Mouse (Mus musculus) intestine, embryonic 15.5 days (tissue): ENCODE measurements around the gene Olfr467. TPM values are rescaled to one million over a fixed set of nuclear protein-coding genes. Genes with fewer than 3 reads are reported as not detected.
"Not testable (repeated sequence)": the region's sequence is repeated elsewhere in the genome, so short reads cannot be mapped to it uniquely, and the experiment has no call there.

Experiments used
- ATAC-seq: fragments of 200-750 bp; cut with Nextera tagmentation; 2 replicates; pipeline ENCODE4 v1.8.0; 2017; ENCODE audit warnings: moderate TSS enrichment, moderate library complexity
- H3K27ac ChIP-seq: fragments of 300-500 bp; sonication (generic); 2 replicates; pipeline ENCODE4 v1.5.1; 2015; ENCODE audit warnings: mild to moderate bottlenecking, inconsistent platforms
- H3K27me3 ChIP-seq: fragments of 300-500 bp; sonication (generic); replicated peaks from 2 replicates; pipeline ENCODE4 v1.6.1; 2015; ENCODE audit warnings: inconsistent platforms
- H3K36me3 ChIP-seq: fragments of 300-500 bp; sonication (generic); 2 replicates; pipeline ENCODE4 v1.6.1; 2015; ENCODE audit warnings: inconsistent platforms
- H3K4me1 ChIP-seq: fragments of 300-500 bp; sonication (generic); replicated peaks from 2 replicates; pipeline ENCODE4 v1.6.1; 2015; ENCODE audit warnings: inconsistent platforms
- H3K4me2 ChIP-seq: fragments of 300-500 bp; sonication (generic); replicated peaks from 2 replicates; pipeline ENCODE4 v1.6.1; 2015; ENCODE audit warnings: mild to moderate bottlenecking, inconsistent platforms
- H3K4me3 ChIP-seq: fragments of 300-500 bp; sonication (generic); replicated peaks from 2 replicates; pipeline ENCODE4 v1.5.1; 2015; ENCODE audit warnings: inconsistent platforms
- H3K9ac ChIP-seq: fragments of 300-500 bp; sonication (generic); 2 replicates; pipeline ENCODE4 v1.6.1; 2015; ENCODE audit warnings: inconsistent platforms
- H3K9me3 ChIP-seq: fragments of 300-500 bp; sonication (generic); 2 replicates; pipeline ENCODE4 v1.6.1; 2016; ENCODE audit warnings: inconsistent platforms
- WGBS: fragments of 180-500 bp; shearing (Covaris S2); methylation state at CpG from one replicate; pipeline ENCODE4 v1.1.7; 2015; 5-methylcytosine and 5-hydroxymethylcytosine counted together
- polyA plus RNA-seq: library from polyadenylated mRNA; unstranded; fragments of >200 nt; fragmentation: Nextera tagmentation; extraction: Ambion mirVana; gene quantifications from 2 replicates; pipeline ENCODE4 v1.2.1, GENCODE M21; 2015

The Olfr467 gene
- not detected in 2 replicates for polyA plus RNA-seq

DNA sequence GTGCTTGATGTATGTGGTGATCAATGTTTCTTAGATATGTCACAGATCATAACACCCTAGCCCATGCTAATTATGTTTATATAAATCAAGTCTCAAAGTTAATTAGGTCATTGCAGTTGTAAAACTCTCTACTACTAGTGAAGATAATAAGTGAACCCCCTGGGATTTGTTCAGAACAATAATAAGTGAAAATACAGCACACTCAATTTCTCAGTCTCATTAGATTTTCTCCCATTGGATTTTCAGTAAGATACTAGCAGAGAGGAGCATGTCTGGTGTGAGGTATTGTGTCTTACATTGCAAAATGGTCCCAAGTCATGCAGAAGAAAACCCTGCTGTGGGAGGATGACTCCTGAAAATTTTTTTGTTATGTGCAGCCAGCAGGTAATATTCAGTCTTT, at the start of gene Olfr467:
Gene Olfr467 (plus strand): TSS at position 301 of the 400 bp plus-strand sequence.
- no peaks in the 10 kb centered on the region for H3K27me3 ChIP-seq
- H3K36me3 ChIP-seq: no peaks in the 10 kb centered on the region
- H3K27ac ChIP-seq: no peak within 1 kb of the TSS
- no peak for ATAC-seq
- no peaks in the 10 kb centered on the region for H3K9me3 ChIP-seq
- H3K4me1 ChIP-seq: no peaks in the 10 kb centered on the region
- no peak within 1 kb of the TSS for H3K9ac ChIP-seq
- H3K4me3 ChIP-seq: no peak within 1 kb of the TSS
- H3K4me2 ChIP-seq: no peak within 1 kb of the TSS

DNA sequence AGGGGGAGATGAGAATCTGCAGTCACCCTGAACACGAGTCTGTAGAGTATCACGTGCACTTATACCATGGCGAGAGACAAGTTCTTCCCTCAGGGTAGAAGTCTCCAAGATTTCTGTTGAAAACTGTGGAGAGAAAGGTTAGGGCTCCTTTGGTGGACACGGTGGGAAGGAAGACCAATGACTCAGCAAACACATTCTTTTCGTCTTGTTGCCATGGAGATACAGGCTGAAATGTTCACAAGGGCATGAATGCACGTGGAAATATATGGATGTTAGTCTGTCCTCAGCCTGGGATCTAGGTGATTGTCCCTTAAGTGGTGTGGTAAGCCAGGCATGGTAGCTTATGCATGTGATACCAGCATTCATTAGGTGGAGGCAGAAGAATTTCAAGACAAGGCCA, 41.3 kb upstream of the Olfr467 start:
- H3K9me3 ChIP-seq: no peaks in the 10 kb centered on the region
- H3K4me2 ChIP-seq: no peak overlapping the region
- WGBS: 59% methylated on average over 6 of the region's 6 CpGs
- no peak overlapping the region for H3K9ac ChIP-seq
- no peaks in the 10 kb centered on the region for H3K4me1 ChIP-seq
- H3K36me3 ChIP-seq: no peaks in the 10 kb centered on the region
- no peak for ATAC-seq
- H3K27ac ChIP-seq: no peak overlapping the region
- H3K4me3 ChIP-seq: no peak overlapping the region
- H3K27me3 ChIP-seq: no peaks in the 10 kb centered on the region

DNA sequence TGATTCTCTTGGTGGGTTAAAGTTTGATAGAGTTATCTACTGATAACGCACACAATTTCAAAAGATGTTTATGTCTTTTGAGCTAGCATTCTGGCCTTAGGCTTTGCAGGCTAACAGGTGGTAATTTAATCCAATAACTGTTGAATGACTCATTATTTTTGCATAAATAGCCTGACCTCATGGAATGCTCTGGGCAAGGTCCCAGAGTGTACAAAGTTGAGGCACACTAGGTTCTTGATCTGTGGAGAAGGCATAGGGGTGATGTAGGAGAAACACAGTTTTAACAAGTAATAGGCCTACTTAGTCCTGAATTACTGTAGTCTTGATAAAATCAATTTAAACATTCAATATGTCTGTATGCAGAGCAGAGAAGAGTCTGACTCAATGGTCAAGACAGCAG, 33.8 kb upstream of the Olfr467 start:
- Histone ChIP-seq H3K27ac (no peak overlapping the region), H3K9me3 (no peaks in the 10 kb centered on the region), H3K4me2 (no peak overlapping the region), H3K4me1 (no peaks in the 10 kb centered on the region), H3K4me3 (no peak overlapping the region), H3K36me3 (no peaks in the 10 kb centered on the region), H3K9ac (no peak overlapping the region), H3K27me3 (no peaks in the 10 kb centered on the region)
- peak; percentile 67 for ATAC-seq
- 56% methylated on average over 1 of the region's 1 CpGs for WGBS

DNA sequence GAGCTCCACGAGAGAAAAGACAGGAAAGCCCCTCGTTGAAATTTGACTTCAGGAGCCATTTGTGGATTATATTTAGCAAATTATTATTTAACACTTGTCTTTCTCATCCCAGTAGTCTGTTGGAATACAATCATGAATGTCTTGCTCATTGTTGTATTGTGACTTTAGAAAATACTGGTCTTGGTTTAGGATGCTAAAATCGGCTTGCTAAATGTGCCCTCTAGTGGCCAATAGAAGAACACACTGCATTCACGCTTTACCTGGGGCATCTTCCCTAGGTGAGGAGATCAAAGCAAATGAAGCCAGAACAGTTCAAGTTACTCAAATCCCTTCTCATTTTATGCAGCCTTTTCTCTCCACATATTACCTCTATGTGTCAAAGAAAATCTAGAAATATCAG, 32.5 kb upstream of the Olfr467 start:
- H3K27ac ChIP-seq: no peak overlapping the region
- whole genome bisulfite sequencing: 44% methylated on average over 4 of the region's 4 CpGs
- H3K36me3 ChIP-seq: no peaks in the 10 kb centered on the region
- no peak overlapping the region for H3K4me3 ChIP-seq
- no peak for ATAC-seq
- no peak overlapping the region for H3K9ac ChIP-seq
- no peak overlapping the region for H3K4me2 ChIP-seq
- no peaks in the 10 kb centered on the region for H3K9me3 ChIP-seq
- no peaks in the 10 kb centered on the region for H3K27me3 ChIP-seq
- H3K4me1 ChIP-seq: no peaks in the 10 kb centered on the region

DNA sequence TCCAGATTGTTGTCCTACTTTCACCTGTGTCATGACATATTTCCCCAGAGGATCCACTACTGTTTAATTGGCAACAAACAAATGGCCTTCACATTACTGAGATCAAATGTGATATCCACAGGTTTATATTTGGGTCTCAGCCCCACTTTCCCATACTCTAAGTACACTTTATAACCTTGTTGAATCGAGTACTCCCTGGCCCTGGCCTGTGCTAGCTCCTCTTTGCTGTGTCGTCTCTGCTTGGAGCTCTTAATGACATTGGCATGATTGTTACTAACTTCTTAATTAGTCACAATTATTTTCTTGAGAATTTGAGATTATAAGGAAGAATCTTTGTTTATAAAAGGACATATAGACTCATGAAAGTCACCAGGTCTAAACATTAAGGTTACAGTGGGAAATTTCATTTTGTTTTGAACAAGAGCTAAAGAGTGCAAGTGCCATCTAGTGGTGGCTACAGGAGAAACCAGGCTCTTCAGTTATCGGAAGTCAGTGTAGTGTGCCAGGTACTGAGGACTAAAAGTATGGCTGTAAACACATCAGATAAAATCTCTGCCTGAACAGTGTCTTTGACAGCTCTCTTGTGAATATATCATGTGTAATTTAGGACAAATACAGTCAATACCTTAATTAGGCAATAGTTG, 24.0 kb upstream of the Olfr467 start:
- Histone ChIP-seq H3K27ac (no peak overlapping the region), H3K9me3 (no peaks in the 10 kb centered on the region), H3K4me1 (no peaks in the 10 kb centered on the region), H3K27me3 (no peaks in the 10 kb centered on the region), H3K9ac (no peak overlapping the region), H3K4me3 (no peak overlapping the region), H3K4me2 (no peak overlapping the region), H3K36me3 (no peaks in the 10 kb centered on the region)
- ATAC-seq: no peak
- WGBS: 57% methylated on average over 3 of the region's 3 CpGs

DNA sequence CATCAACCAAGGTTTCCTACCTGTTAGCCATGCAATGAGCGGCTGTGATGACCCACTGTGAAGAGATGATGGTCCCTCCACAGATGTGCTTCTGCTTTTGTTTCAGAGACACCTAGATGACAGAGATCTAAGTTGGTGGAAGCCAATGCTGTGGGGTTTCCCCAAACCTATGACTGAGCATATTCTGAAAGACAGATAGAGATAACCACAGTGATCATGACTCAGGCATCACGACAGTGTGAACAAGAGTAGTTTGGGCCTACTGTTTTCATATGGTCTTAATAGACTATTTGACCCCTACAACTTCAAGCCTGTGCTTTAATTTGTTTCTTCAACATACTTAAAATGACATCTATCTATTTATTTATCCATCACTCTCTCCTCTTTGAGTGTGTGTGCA, 15.6 kb upstream of the Olfr467 start:
- ATAC-seq: no peak
- Histone ChIP-seq H3K27me3 (no peaks in the 10 kb centered on the region), H3K36me3 (no peaks in the 10 kb centered on the region), H3K4me2 (no peak overlapping the region), H3K9me3 (no peaks in the 10 kb centered on the region), H3K4me3 (no peak overlapping the region), H3K9ac (no peak overlapping the region), H3K4me1 (no peaks in the 10 kb centered on the region), H3K27ac (no peak overlapping the region)
- 85% methylated on average over 2 of the region's 2 CpGs for WGBS

DNA sequence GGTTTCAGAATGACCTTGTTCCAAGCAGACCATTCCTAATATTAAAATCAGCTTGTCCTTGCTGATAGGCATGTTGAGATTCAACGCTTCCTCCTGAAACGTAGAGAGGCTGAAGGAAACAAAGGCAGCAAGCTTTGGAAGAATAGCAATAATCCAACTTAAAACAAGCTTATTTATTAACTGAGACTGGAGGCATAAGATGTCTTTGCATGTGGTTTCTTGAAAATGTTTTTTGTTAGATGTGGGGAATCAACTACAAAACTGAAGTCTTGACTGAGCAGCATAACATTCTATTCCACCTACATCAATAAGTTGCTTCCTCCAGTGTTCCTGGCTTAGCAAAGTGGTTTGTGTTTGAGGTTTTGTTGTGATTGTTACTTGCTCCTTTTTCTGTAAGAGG, 11.0 kb upstream of the Olfr467 start, which contains the start of gene Ovch2:
Gene Ovch2 (minus strand): TSS at position 101 of the 400 bp plus-strand sequence.
- Histone ChIP-seq H3K4me1 (no peaks in the 10 kb centered on the region), H3K36me3 (no peaks in the 10 kb centered on the region), H3K4me2 (no peak within 1 kb of the TSS), H3K4me3 (no peak within 1 kb of the TSS), H3K9me3 (no peaks in the 10 kb centered on the region), H3K9ac (no peak within 1 kb of the TSS), H3K27me3 (no peaks in the 10 kb centered on the region), H3K27ac (no peak within 1 kb of the TSS)
- 80% methylated on average over 2 of the region's 2 CpGs for WGBS
- no peak for ATAC-seq

DNA sequence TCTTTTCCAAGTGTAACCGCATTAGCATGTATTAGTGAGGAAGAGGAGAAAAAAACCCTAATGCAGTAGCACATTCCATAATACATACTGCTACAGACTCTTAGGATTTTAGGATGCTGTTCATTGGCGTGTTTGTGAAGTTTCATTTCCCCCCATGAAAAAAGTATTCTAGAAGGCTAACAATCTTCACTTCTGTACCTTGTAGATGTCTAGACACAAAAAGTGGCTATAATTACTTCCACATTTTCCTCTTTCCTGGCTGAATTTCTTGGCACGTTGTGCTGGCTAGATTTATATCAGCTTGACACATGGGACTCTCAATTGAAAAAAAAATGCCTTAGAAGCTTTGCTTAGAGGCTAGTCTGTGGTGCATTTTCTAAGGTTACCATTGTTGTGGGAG, 9.9 kb upstream of the Olfr467 start:
- Histone ChIP-seq H3K36me3 (no peaks in the 10 kb centered on the region), H3K4me3 (no peak overlapping the region), H3K4me1 (no peaks in the 10 kb centered on the region), H3K4me2 (no peak overlapping the region), H3K27ac (no peak overlapping the region), H3K9ac (no peak overlapping the region), H3K9me3 (no peaks in the 10 kb centered on the region), H3K27me3 (no peaks in the 10 kb centered on the region)
- no peak for ATAC-seq
- WGBS: 68% methylated on average over 3 of the region's 3 CpGs

DNA sequence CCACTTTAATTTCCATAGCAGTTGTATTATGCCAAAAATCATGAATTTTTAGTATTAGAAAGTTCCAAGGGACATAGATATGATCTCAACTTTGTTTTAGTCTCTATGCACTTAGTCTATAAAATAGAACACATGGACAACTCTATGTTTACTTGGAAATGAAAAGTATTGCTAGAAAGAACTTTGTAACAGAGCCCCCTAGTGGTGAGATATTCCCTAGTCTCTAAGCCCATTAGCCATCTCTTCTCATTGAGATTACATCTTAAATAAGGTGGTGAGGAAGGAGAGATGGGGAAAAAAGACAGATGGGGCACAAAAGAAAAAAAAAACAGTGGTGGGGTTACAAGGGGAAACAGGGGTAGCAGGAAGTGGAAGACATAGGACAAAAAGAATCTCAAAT, 7.4 kb downstream of the Olfr467 start:
- Histone ChIP-seq H3K9me3 (no peaks in the 10 kb centered on the region), H3K36me3 (no peaks in the 10 kb centered on the region), H3K27ac (no peak overlapping the region), H3K4me3 (no peak overlapping the region), H3K27me3 (no peaks in the 10 kb centered on the region), H3K4me2 (no peak overlapping the region), H3K9ac (no peak overlapping the region), H3K4me1 (no peaks in the 10 kb centered on the region)
- ATAC-seq: no peak

DNA sequence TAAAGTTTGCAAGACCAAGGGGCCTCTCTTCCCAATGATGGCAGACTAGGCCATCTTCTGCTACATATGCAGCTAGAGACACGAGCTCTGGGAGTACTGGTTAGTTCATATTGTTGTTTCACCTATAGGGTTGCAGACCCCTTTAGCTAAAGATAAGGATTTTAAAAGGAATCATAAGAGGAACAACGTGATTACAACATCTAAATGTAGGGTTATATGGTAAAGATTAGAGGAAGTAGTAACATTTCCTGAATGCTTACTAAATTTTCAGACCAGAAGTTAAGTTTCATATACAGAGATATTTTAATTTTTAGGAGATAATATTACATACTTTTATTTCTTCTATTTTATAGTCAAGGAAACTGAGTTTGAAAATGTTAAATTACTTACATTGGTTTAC, 11.8 kb downstream of the Olfr467 start:
- WGBS: 67% methylated on average over 2 of the region's 2 CpGs
- H3K4me3 ChIP-seq, H3K4me2 ChIP-seq, ATAC-seq, H3K27ac ChIP-seq, H3K36me3 ChIP-seq, H3K4me1 ChIP-seq, H3K9ac ChIP-seq, H3K9me3 ChIP-seq, H3K27me3 ChIP-seq: not testable (repeated sequence)

DNA sequence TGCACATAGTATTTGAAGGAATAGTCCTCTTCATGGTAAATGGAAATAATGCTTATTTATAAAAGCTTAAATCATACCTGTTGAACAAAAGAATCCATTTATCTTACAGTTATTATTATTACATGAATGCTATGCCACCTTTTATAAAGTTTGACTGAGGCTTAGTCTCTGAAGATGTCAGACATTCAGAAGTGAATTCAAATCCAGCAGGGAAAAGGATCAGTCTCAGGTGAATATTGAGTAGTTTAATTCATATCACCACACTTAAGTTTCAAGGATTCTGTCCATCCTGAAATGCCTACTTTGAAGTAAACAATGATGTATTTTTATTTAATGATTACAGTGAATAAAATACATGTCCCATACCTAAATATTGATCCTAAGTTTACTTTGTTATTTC, 13.4 kb downstream of the Olfr467 start, which contains the start of gene Olfr469:
Gene Olfr469 (minus strand): TSS at position 101 of the 400 bp plus-strand sequence.
- not testable (repeated sequence) for H3K36me3 ChIP-seq, H3K9ac ChIP-seq, H3K9me3 ChIP-seq, H3K27me3 ChIP-seq, H3K4me3 ChIP-seq, ATAC-seq, H3K27ac ChIP-seq, H3K4me1 ChIP-seq, H3K4me2 ChIP-seq

DNA sequence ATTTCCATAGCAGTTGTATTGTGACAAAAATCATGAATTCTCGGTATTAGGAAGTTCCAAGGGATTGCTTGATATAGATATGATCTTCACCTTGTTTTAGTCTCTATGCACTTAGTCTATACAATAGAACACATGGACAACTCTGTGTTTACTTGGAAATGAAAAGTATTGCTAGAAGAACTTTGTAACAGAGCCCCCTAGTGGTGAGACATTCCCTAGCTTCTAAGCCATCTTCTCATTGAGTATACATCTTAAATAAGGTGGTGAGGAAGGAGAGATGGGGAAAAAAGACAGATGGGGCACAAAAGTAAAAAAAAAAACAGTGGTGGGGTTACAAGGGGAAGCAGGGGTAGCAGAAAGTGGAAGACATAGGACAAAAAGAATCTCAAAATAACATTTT, 29.7 kb downstream of the Olfr467 start:
- H3K27me3 ChIP-seq: no peaks in the 10 kb centered on the region
- no peak overlapping the region for H3K27ac ChIP-seq
- WGBS: 76% methylated on average over 1 of the region's 1 CpGs
- no peaks in the 10 kb centered on the region for H3K4me1 ChIP-seq
- no peak for ATAC-seq
- H3K4me2 ChIP-seq: no peak overlapping the region
- H3K4me3 ChIP-seq: no peak overlapping the region
- H3K9ac ChIP-seq: no peak overlapping the region
- no peaks in the 10 kb centered on the region for H3K36me3 ChIP-seq
- H3K9me3 ChIP-seq: no peaks in the 10 kb centered on the region

DNA sequence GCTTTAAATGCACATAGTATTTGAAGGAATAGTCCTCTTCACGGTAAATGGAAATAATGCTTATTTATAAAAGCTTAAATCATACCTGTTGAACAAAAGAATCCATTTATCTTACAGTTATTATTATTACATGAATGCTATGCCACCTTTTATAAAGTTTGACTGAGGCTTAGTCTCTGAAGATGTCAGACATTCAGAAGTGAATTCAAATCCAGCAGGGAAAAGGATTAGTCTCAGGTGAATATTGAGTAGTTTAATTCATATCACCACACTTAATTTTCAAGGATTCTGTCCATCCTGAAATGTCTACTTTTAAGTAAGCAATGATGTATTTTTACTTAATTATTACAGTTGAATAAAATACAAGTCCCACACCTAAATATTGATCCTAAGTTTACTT, 35.3 kb downstream of the Olfr467 start, which contains the start of gene Olfr470:
Gene Olfr470 (minus strand): TSS at position 101 of the 400 bp plus-strand sequence.
- 63% methylated on average over 1 of the region's 1 CpGs for WGBS
- not testable (repeated sequence) for H3K27me3 ChIP-seq, H3K4me3 ChIP-seq, H3K9me3 ChIP-seq, ATAC-seq, H3K36me3 ChIP-seq, H3K4me2 ChIP-seq, H3K9ac ChIP-seq, H3K4me1 ChIP-seq, H3K27ac ChIP-seq
